Mouse (Mus musculus): ENCODE results near the gene Zfp976.
"Not testable (repeated sequence)": the region's sequence is repeated elsewhere in the genome, so short reads cannot be mapped to it uniquely, and the experiment has no call there.

GRCm38 (mm10) chr7:42643120-42643620, 782 bp upstream of the Zfp976 start:
- not testable (repeated sequence) for TF ChIP-seq CTCF, EP300 (IDR thresholded peaks at IDR 0.05)
